Mouse (Mus musculus) right cerebral cortex, postnatal 10 days (tissue): ENCODE measurements at regions not wholly inside any gene's neighbourhood (a gene's known extent, or its start where the extent isn't known, plus 50 kb on each side); places are given as distances from the start of the nearest gene placed in this dataset.

Experiments
- DNase-seq, 2 experiments: peaks; one replicate each; pipeline ENCODE4 v3.0.0; 2021; ENCODE audit warnings: low spot score in 2 of 2

GRCm38 (mm10) chr13:44077022-44077421 lies 292.4 kb downstream of the Cd83 start:
- no peak for DNase-seq

- no peak for DNase-seq
These were observed 301.3 kb downstream of the Cd83 start for GRCm38 (mm10) chr13:44085621-44086510.

GRCm38 (mm10) chr13:44086801-44087200 lies 302.2 kb downstream of the Cd83 start:
- peak; percentile 74 to 76 for DNase-seq

GRCm38 (mm10) chr13:44097141-44097540 lies 312.6 kb downstream of the Cd83 start:
- DNase-seq = no peak

GRCm38 (mm10) chr13:44099511-44099910 lies 314.9 kb downstream of the Cd83 start:
- peak; percentile 35 to 48 for DNase-seq

- peak; percentile 64 to 75 for DNase-seq
These were observed 315.8 kb downstream of the Cd83 start for GRCm38 (mm10) chr13:44100125-44101067.

GRCm38 (mm10) chr13:44101161-44101560 lies 316.6 kb downstream of the Cd83 start:
- no peak for DNase-seq

- DNase-seq = no peak
These were observed 317.2 kb downstream of the Cd83 start for GRCm38 (mm10) chr13:44101806-44102205.

- no peak for DNase-seq
These were observed 317.7 kb downstream of the Cd83 start for GRCm38 (mm10) chr13:44102257-44102656.

- DNase-seq = no peak
These were observed 318.8 kb downstream of the Cd83 start for GRCm38 (mm10) chr13:44103340-44103739.

GRCm38 (mm10) chr13:44105161-44105560 lies 320.6 kb downstream of the Cd83 start:
- no peak for DNase-seq

- no peak for DNase-seq
These were observed 324.1 kb downstream of the Cd83 start for GRCm38 (mm10) chr13:44108695-44109094.

GRCm38 (mm10) chr13:44113043-44113442 lies 328.5 kb downstream of the Cd83 start:
- no peak for DNase-seq

- DNase-seq = no peak
These were observed 330.3 kb downstream of the Cd83 start for GRCm38 (mm10) chr13:44114856-44115255.

- no peak for DNase-seq
These were observed 333.3 kb downstream of the Cd83 start for GRCm38 (mm10) chr13:44117841-44118240.

- no peak for DNase-seq
These were observed 334.3 kb downstream of the Cd83 start for GRCm38 (mm10) chr13:44118846-44119245.

GRCm38 (mm10) chr13:44121241-44121671 lies 336.7 kb downstream of the Cd83 start:
- DNase-seq = no peak

- no peak for DNase-seq
These were observed 337.4 kb downstream of the Cd83 start for GRCm38 (mm10) chr13:44121932-44122331.

- no peak for DNase-seq
These were observed 341.6 kb downstream of the Cd83 start for GRCm38 (mm10) chr13:44126198-44126597.

GRCm38 (mm10) chr13:44128506-44129274 lies 344.1 kb downstream of the Cd83 start:
- no peak for DNase-seq

GRCm38 (mm10) chr13:44131916-44132315 lies 347.3 kb downstream of the Cd83 start:
- DNase-seq = no peak

GRCm38 (mm10) chr13:44132510-44132909 lies 347.9 kb downstream of the Cd83 start:
- no peak for DNase-seq
